Mouse (Mus musculus): ENCODE data around the gene Kcnb1.

Kcnb1 gene

DNA sequence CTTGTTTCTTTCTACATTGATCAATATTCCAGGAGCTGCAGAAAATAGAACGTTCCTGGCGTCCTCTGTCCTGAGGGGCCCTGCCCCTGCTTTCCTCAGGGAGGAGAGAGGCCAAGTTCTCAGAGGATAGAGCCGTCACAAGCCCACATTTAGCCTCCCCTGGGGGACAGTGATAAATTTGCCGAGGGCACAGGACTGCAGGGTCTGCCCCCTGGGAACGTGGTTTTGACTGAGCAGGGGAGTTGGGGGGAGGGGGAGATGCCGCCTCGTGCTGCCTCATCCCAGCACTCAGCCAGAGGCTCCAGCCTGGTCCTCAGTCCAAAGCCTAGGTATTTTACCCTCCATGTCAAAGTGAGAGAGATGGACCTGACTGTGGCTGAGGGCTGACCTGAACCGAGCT lies 57.9 kb downstream of the Kcnb1 start:
- no peak for DNase-seq (ENCODE audit: extremely low read depth, insufficient read length, low spot score)

DNA sequence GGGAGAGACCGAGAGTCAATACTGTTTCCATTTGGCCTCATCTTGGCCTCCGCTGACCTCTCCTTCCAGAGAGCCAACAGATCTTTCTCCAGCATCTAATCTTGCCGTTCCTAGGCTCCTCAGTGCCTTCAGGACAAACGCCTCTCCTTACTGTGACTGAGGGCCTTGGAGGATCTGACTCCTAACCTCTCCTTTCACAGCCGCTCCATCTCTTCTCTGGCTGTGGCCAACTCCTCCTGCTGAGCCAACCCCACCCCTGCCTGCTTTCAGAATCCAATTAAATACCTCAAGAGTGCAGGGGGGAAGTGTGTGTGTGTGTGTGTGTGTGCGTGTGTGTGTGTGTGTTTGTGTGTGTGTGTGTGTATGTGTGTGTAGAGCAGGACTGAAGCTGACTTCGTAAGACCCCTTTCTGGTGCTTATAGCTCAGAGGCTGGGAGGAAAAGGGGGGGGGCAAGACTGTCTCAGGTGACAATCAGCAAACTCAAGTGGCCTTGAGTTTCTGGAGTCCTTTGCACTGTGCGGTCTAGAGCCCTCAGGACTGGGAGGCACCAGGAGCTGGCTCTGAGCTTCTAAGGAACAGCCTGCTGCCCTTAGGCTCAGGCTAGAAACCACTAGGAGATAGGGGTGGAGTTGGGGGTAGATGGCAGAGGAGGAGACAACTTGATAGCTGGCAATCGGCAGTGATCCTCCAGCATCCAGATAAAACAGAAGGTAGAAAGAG lies 59.7 kb downstream of the Kcnb1 start:
- DNase-seq (ENCODE audit: extremely low read depth, insufficient read length, low spot score): no peak

DNA sequence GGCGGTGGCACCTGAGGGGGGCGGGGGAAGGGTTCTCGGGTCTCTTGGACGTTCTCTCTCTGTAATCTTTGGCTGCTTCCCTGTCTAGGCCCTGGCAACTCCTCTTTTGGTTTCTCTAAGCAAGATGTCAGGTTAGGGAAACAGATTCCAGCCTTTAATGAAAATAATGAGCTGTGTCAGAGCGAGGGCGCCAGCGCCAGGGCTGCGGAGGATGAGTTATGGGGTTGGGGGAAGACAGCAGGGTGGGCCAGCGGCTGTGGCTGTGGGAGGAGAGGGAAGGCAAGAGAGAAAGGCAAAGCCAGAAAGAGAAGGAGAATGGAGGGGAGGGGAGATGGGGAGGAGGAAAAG lies 60.4 kb downstream of the Kcnb1 start:
- DNase-seq (ENCODE audit: extremely low read depth, insufficient read length, low spot score): no peak

DNA sequence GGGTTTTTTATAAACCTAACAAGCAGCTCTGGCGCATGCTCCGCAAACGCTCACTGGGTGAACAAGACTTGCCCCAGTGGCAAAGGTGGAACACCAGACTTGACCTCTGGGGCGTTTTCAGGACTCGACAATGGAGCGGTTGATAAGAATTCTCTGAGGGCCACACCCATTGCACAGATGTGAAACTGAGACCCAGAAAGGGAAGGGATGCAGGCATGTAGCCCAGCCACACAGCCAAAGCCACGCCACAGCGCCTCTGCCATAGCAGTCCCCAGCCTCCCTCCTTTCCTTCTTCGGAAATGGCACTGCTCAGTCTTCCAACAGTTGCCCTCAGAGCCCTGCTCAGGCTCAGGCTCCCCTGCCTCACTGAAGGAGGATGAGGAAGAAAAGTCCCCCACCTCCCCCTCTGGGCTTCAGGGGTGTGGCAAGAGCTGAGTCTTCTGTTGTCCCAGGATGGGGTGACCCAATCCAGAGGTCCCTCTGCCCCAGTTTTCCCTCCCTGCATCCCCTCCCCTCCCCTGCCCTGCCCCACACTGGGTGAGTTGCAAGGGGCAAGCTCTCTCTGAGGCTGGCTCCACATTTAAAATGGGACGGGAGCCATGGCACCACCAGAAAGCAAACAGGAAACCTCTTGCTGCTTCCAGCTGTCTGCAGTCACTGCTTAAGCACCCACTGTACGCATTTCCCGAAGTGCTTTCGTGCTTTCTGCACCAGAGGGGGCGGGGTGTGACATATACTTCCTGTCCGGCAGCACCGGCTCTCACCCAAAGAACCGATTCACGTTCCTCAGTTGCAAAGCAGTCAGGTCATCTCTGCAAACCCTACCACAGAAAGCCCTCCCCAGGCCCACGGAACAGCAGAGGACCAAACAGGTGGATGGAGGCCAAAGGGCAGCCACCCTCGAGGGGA lies 61.0 kb downstream of the Kcnb1 start:
- DNase-seq (ENCODE audit: extremely low read depth, insufficient read length, low spot score): no peak

DNA sequence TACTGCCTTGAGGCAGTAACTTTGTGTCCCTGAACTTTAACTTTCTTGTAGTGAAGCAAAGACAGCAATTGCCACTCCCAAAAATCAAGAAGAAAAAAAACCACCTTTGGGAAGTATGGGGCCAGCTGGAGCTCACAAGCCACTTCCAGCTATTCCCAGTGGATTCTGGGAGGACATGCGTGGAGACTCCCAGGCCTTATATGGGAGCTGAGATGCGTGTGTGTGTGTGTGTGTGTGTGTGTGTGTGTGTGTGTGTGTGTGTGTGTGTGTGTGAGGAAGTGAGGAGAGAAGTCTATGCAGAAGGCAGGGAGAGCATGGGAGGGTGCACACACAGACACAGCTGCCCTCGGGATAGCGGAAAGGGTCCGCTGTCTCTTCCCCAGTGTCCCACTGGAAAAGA lies 62.6 kb downstream of the Kcnb1 start:
- DNase-seq (ENCODE audit: extremely low read depth, insufficient read length, low spot score): no peak

- DNase-seq (ENCODE audit: extremely low read depth, insufficient read length, low spot score): no peak
Observed at GRCm38 (mm10) chr2:167125781-167126180, 64.2 kb downstream of the Kcnb1 start.

- no peak for DNase-seq (ENCODE audit: extremely low read depth, insufficient read length, low spot score)
Observed at GRCm38 (mm10) chr2:167123936-167124335, 66.0 kb downstream of the Kcnb1 start.

GRCm38 (mm10) chr2:167122737-167123136 lies 67.2 kb downstream of the Kcnb1 start:
- DNase-seq (ENCODE audit: extremely low read depth, insufficient read length, low spot score): no peak

DNA sequence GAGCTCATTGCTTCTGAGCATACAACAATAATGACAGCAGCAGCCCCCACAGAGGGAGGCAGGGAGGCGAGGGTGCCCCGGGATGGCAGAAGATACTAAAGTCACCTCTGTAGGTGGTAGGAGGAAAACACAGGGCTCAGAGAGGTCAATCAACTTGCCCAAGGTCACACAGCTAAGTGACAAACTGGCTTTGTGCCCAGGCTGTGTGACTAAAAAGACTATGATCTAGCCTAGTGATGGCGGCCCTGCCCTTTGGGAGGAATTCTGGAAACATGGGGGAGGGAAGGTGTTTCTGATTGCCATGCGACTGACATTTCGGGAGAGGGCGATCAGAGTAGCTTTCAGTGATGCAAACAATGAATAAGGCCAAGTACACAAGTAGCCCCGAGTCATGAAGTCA lies 68.0 kb downstream of the Kcnb1 start:
- DNase-seq (ENCODE audit: extremely low read depth, insufficient read length, low spot score): no peak

GRCm38 (mm10) chr2:167121228-167121627 lies 68.7 kb downstream of the Kcnb1 start:
- no peak for DNase-seq (ENCODE audit: extremely low read depth, insufficient read length, low spot score)

DNA sequence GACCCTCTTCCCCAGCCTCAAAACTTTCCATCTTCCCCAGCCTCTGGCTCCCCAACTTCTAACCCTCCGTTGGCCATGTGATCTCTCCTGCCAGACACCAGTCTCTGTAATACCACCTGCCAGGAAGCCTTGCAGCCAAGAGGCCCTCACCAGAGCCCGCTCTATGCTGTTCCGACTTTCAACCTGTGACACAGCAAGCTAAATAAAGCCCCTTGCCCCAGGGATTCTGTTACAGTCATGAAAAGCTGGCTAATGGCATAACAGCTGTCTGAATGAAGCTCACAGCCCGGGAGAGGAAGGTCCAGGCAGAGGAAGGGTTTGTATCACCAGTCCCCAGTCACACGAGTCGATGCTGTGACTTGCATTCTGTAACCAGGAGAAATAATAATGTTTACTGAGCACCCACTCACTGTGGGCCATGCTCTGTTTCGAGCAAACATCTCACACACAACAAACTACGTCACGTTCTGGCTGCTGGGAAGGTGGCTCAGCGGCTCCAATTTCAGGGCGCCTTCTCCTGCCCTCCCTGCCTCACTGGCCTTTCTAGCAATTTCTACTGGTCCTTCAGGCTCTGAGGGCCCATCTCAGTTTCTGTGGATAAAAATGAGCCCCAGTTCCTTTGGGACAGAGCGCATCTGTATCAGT lies 69.6 kb downstream of the Kcnb1 start:
- DNase-seq (ENCODE audit: extremely low read depth, insufficient read length, low spot score): no peak

GRCm38 (mm10) chr2:167118046-167118445 lies 71.9 kb downstream of the Kcnb1 start:
- DNase-seq (ENCODE audit: extremely low read depth, insufficient read length, low spot score): no peak

- no peak for DNase-seq (ENCODE audit: extremely low read depth, insufficient read length, low spot score)
Observed at GRCm38 (mm10) chr2:167112737-167113136, 77.2 kb downstream of the Kcnb1 start.

GRCm38 (mm10) chr2:167112259-167112658 lies 77.7 kb downstream of the Kcnb1 start:
- no peak for DNase-seq (ENCODE audit: extremely low read depth, insufficient read length, low spot score)

DNA sequence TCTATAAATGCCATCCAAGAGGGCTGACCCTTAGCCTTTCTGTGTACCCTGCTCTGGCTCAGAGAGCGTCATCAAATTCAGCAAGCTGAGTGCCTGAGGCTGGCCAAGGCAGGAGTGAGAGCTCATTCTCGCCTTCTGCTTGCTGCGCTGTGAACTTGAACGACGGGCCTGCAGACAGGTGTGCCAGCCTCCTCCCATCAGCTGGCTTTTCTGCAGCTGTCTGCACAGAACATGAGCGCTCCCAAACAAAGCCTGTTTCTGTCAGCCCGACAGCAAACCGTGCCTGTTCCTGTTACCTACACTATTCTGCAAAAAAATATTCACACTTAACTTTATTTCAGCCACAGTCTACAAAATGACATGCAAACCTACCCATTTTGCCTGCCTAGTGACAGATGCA lies 80.4 kb downstream of the Kcnb1 start:
- DNase-seq (ENCODE audit: extremely low read depth, insufficient read length, low spot score): no peak

DNA sequence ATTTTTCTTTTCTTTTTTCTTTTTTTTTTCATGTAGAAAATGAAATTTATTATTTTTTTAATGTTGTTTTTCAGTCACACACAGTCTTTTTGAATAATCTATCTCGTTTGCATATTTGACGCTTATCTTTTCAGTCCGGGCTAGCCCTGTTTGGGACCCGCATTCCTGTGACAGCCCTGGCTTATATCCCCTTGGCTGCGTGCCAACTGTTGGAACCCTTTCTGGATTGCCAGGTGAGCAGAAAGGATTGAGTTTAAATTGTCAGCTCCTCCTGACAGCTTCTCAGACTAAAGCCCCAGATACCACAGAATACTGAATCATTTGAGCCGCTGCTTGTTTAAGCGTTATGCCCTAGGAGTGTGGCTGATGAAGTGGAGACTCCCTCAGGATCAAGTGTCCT lies 86.4 kb downstream of the Kcnb1 start:
- no peak for DNase-seq (ENCODE audit: extremely low read depth, insufficient read length, low spot score)

DNA sequence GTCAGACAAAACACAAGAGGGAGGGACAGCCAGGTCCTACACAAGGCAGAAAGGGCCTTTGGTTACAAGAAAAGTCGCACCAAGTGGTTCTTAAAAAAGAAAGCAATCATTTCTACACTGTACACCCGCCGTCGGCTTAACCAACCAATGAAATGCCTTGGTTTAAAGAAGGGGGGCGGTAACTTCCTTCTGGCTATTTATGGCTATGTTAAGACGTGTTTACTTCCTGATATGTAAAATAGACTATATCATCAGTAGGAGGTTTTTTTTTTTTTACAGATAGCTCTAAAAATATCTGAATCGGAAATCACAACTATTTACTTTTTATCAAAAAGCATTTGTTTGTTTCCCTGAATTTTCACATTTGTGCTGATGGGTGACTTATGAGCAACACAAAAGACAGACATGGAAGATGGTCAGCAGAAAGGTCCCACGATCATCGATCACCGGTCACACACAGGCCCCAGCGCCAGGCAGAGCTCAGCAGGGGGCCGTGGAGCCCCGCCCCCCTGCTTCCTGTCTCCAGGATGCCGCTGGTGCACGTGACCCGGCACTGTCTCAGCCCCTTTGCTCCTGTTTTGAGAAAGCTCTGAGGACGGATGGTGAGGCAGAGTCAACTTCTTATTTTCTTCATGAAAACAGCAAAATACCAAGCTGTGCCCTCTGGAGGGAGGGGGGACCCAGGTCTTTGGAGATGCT lies 88.1 kb downstream of the Kcnb1 start:
- DNase-seq (ENCODE audit: extremely low read depth, insufficient read length, low spot score): no peak

GRCm38 (mm10) chr2:167094688-167095087 lies 95.3 kb downstream of the Kcnb1 start:
- DNase-seq (ENCODE audit: extremely low read depth, insufficient read length, low spot score): peak; percentile 45

DNA sequence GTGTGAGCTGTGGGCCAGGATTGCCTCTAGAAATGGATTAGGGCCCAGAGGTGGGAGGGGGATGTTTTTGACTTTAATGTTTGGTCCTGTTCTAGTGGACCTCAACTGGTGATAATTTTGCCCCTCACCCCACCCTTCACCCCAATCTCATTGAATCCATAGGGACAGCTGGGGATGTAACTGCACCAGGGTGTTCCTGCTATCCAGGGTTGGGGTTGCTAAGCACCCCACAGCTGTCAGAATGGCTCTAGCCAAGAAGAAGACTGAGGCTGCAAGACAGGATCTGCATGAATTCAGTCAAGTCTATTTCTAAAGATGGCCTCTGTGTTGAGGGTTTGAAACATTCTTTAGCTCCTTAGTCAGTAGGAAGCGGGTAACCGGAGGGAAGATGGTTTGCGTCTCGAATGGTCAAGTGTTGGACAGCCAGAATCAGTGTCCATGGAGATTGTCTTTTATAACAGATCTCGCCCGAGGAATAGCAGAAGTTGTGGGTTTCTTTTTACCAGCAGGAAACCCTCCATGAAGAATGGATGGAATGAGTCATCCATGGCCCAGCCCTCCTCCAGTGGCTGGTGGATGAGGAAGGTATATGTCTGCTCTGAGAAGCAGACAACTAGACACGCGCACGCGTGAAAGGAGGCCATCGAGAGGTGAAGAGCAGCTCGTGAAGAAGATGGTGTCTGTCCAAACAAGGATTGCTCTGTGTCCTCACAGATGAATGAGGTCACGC lies 96.6 kb downstream of the Kcnb1 start:
- DNase-seq (ENCODE audit: extremely low read depth, insufficient read length, low spot score): peak; percentile 62

DNA sequence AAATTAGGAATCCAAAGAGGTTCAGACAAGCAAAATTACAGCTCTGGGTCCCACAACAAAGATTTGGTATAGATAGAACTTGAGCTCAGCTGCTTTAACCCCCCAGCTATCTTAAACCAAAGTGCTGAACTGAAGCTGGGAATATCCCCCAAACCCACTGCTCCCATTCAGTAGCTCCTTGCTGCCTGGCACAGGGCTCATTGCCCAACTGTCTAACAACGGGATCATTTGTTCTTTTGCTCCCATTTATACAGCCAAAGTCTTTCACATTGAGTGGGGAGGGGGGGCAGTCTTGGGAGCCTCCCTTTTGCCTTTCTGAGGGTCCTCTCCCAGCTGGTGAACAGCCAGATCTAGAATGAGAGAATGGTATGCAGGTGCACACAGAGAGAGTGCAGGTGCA lies 99.7 kb downstream of the Kcnb1 start:
- DNase-seq (ENCODE audit: extremely low read depth, insufficient read length, low spot score): no peak

Measured in 3134 (cell line).